In genomic region chr8:112504034-112504433, GRCm38 (mm10) we compare ENCODE assay signal across 27 mouse cellular contexts.
"Had no signal": no experiment of that assay in that cellular context is flagged by ENCODE, and none has a peak within 500 bp of the region (broad histone marks: within the 10 kb centered on the region; RNA-seq: fewer than 3 reads in every experiment).

No protein-coding gene starts in this region.

- H3K4me2 ChIP-seq: embryonic facial prominence, embryonic 12.5 days; embryonic facial prominence, embryonic 13.5 days; embryonic facial prominence, embryonic 15.5 days; forebrain, embryonic 12.5 days; forebrain, embryonic 13.5 days; forebrain, embryonic 15.5 days had no signal

- ATAC-seq: forebrain, embryonic 13.5 days; forebrain, embryonic 14.5 days; forebrain, embryonic 15.5 days; forebrain, embryonic 16.5 days; forebrain, postnatal 0 days had no signal

- H3K9ac ChIP-seq: embryonic facial prominence, embryonic 12.5 days; embryonic facial prominence, embryonic 13.5 days; embryonic facial prominence, embryonic 15.5 days; forebrain, embryonic 12.5 days; forebrain, embryonic 13.5 days; forebrain, embryonic 15.5 days; forebrain, postnatal 0 days had no signal

- H3K4me1 ChIP-seq: embryonic facial prominence, embryonic 12.5 days; embryonic facial prominence, embryonic 13.5 days; embryonic facial prominence, embryonic 15.5 days; forebrain, embryonic 10.5 days; forebrain, embryonic 12.5 days; forebrain, embryonic 13.5 days; forebrain, embryonic 15.5 days had no signal

- DNase-seq: cerebellum, adult 2 months; cerebellum, adult 8-10 months; cerebellum, adult 9-10 months; cerebellum, adult 9-11 months; cerebellum, postnatal 10 days; cerebellum, postnatal 14 days; cerebellum, postnatal 25 days; cerebellum, postnatal 36 days; embryo, embryonic 11 days; forebrain, postnatal 0 days; gastrocnemius, adult 2 months; gastrocnemius, postnatal 10 days; gastrocnemius, postnatal 14 days; gastrocnemius, postnatal 25 days; gastrocnemius, postnatal 36 days; heart, adult 18-20 months had no signal

- H3K4me3 ChIP-seq: embryonic facial prominence, embryonic 10.5 days; embryonic facial prominence, embryonic 12.5 days; embryonic facial prominence, embryonic 13.5 days; embryonic facial prominence, embryonic 15.5 days; erythroblast, embryonic 14.5 days; forebrain, embryonic 10.5 days; forebrain, embryonic 12.5 days; forebrain, embryonic 13.5 days; forebrain, embryonic 15.5 days; gastrocnemius, adult 2 months had no signal

- H3K27me3 ChIP-seq: embryonic facial prominence, embryonic 12.5 days; embryonic facial prominence, embryonic 13.5 days; embryonic facial prominence, embryonic 15.5 days; forebrain, embryonic 12.5 days; forebrain, embryonic 13.5 days; forebrain, embryonic 15.5 days had no signal

- H3K36me3 ChIP-seq: embryonic facial prominence, embryonic 10.5 days; embryonic facial prominence, embryonic 12.5 days; embryonic facial prominence, embryonic 13.5 days; embryonic facial prominence, embryonic 15.5 days; forebrain, embryonic 10.5 days; forebrain, embryonic 12.5 days; forebrain, embryonic 15.5 days had no signal

- H3K27ac ChIP-seq: embryonic facial prominence, embryonic 10.5 days; embryonic facial prominence, embryonic 12.5 days; embryonic facial prominence, embryonic 13.5 days; embryonic facial prominence, embryonic 15.5 days; forebrain, embryonic 10.5 days; forebrain, embryonic 12.5 days; forebrain, embryonic 13.5 days; forebrain, embryonic 15.5 days; gastrocnemius, adult 2 months had no signal

- H3K9me3 ChIP-seq: embryonic facial prominence, embryonic 10.5 days; embryonic facial prominence, embryonic 12.5 days; embryonic facial prominence, embryonic 13.5 days; embryonic facial prominence, embryonic 15.5 days; forebrain, embryonic 10.5 days; forebrain, embryonic 12.5 days; forebrain, embryonic 13.5 days; forebrain, embryonic 15.5 days had no signal
